Mouse (Mus musculus) forebrain, embryonic 14.5 days (tissue): ENCODE data around the gene Cks2. TPM values are rescaled to one million over a fixed set of nuclear protein-coding genes. Genes with fewer than 3 reads are reported as not detected.
"Not testable (repeated sequence)": the region's sequence is repeated elsewhere in the genome, so short reads cannot be mapped to it uniquely, and the experiment has no call there.

Experiments used
- ATAC-seq: fragments of 200-750 bp; cut with Nextera tagmentation; 2 replicates; pipeline ENCODE4 v1.8.0; 2017; ENCODE audit warnings: mild to moderate bottlenecking, moderate library complexity
- DNase-seq: peaks from one replicate; pipeline ENCODE4 v3.0.0-alpha.2; 2015; ENCODE audit warnings: low spot score
- H3K27ac ChIP-seq: fragments of 300-500 bp; sonication (generic); 2 replicates; pipeline ENCODE4 v1.5.1; 2014; ENCODE audit warnings: low read depth, mild to moderate bottlenecking, control low read depth, low read length, moderate library complexity
- H3K27me3 ChIP-seq: fragments of 300-500 bp; sonication (generic); replicated peaks from 2 replicates; pipeline ENCODE4 v1.6.1; 2014; ENCODE audit warnings: low read length, control low read depth, mixed read lengths; ENCODE audit not compliant: control insufficient read depth, insufficient read depth
- H3K36me3 ChIP-seq: fragments of 300-500 bp; sonication (generic); 2 replicates; pipeline ENCODE4 v1.6.1; 2014; ENCODE audit warnings: low read length, control low read depth; ENCODE audit not compliant: control insufficient read depth, insufficient read depth
- H3K4me1 ChIP-seq: fragments of 300-500 bp; sonication (generic); 2 replicates; pipeline ENCODE4 v1.6.1; 2014; ENCODE audit warnings: antibody characterized with exemption, low read length, control low read depth; ENCODE audit not compliant: control insufficient read depth, insufficient read depth
- H3K4me2 ChIP-seq: fragments of 300-500 bp; sonication (generic); 2 replicates; pipeline ENCODE4 v1.6.1; 2014; ENCODE audit warnings: mild to moderate bottlenecking, control low read depth, low read length
- H3K4me3 ChIP-seq: fragments of 300-500 bp; sonication (generic); 2 replicates; pipeline ENCODE4 v1.5.1; 2014; ENCODE audit warnings: low read depth, low read length, control low read depth
- H3K9ac ChIP-seq: fragments of 300-500 bp; sonication (generic); 2 replicates; pipeline ENCODE4 v1.6.1; 2014; ENCODE audit warnings: mild to moderate bottlenecking, low read length, control low read depth, moderate library complexity
- H3K9me3 ChIP-seq: fragments of 300-500 bp; sonication (generic); replicated peaks from 2 replicates; pipeline ENCODE4 v1.6.1; 2016; ENCODE audit warnings: low read length, control low read depth, mixed read lengths; ENCODE audit not compliant: control insufficient read depth
- whole genome bisulfite sequencing: fragments of 180-500 bp; shearing (Covaris S2); extraction: QIAGEN DNeasy Blood & Tissue Kit; methylation state at CpG from one replicate; pipeline ENCODE4 v1.1.7; 2014; 5-methylcytosine and 5-hydroxymethylcytosine counted together
- polyA plus RNA-seq: library from polyadenylated mRNA; unstranded; fragments of >200 nt; fragmentation: Nextera tagmentation; extraction: Ambion mirVana; gene quantifications from 2 replicates; pipeline ENCODE4 v1.2.1, GENCODE M21; 2014

Cks2 gene
- polyA plus RNA-seq, 1 experiment from 2014 or later: 215 TPM

- WGBS: 98% methylated on average over 13 of the region's 13 CpGs
- no peaks in the 10 kb centered on the region for H3K27me3 ChIP-seq
- H3K4me3 ChIP-seq: no peak overlapping the region
- H3K27ac ChIP-seq: no peak overlapping the region
- H3K36me3 ChIP-seq: peaks cover 82% of the 10 kb centered on the region
- no peak overlapping the region for H3K9ac ChIP-seq
- no peak overlapping the region for H3K4me2 ChIP-seq
- H3K4me1 ChIP-seq: peaks cover 3% of the 10 kb centered on the region; the same call in 1 of the 2 replicates
- no peaks in the 10 kb centered on the region for H3K9me3 ChIP-seq
- no peak for DNase-seq
- ATAC-seq: no peak
These were observed 11.6 kb downstream of the Cks2 start for GRCm38 (mm10) chr13:51656516-51657235.

GRCm38 (mm10) chr13:51658094-51658493 lies 13.1 kb downstream of the Cks2 start:
- Histone ChIP-seq H3K27ac (no peak overlapping the region), H3K9me3 (no peaks in the 10 kb centered on the region), H3K4me1 (no peaks in the 10 kb centered on the region), H3K4me3 (no peak overlapping the region), H3K4me2 (no peak overlapping the region), H3K9ac (no peak overlapping the region), H3K36me3 (peaks cover 92% of the 10 kb centered on the region), H3K27me3 (no peaks in the 10 kb centered on the region)
- ATAC-seq (no peak), DNase-seq (no peak)
- 95% methylated on average over 3 of the region's 3 CpGs for WGBS

GRCm38 (mm10) chr13:51659573-51659972 lies 14.5 kb downstream of the Cks2 start:
- 91% methylated on average over 7 of the region's 7 CpGs for whole genome bisulfite sequencing
- H3K36me3 ChIP-seq: peaks cover 91% of the 10 kb centered on the region
- ATAC-seq: no peak

GRCm38 (mm10) chr13:51663561-51663960 lies 18.5 kb downstream of the Cks2 start:
- H3K27me3 ChIP-seq: no peaks in the 10 kb centered on the region
- peaks cover 89% of the 10 kb centered on the region for H3K36me3 ChIP-seq
- WGBS: 94% methylated on average over 2 of the region's 2 CpGs
- ATAC-seq: no peak
- no peak overlapping the region for H3K4me2 ChIP-seq
- H3K4me3 ChIP-seq: no peak overlapping the region
- no peak overlapping the region for H3K27ac ChIP-seq
- H3K9me3 ChIP-seq: no peaks in the 10 kb centered on the region
- H3K4me1 ChIP-seq: no peaks in the 10 kb centered on the region
- DNase-seq: no peak
- no peak overlapping the region for H3K9ac ChIP-seq

More at GRCm38 (mm10) chr13:51659573-51659972, 14.5 kb downstream of the Cks2 start:
- H3K4me2 ChIP-seq: no peak overlapping the region
- H3K9ac ChIP-seq: no peak overlapping the region
- no peak overlapping the region for H3K4me3 ChIP-seq
- no peaks in the 10 kb centered on the region for H3K27me3 ChIP-seq
- H3K27ac ChIP-seq: no peak overlapping the region
- no peaks in the 10 kb centered on the region for H3K4me1 ChIP-seq
- DNase-seq: no peak
- no peaks in the 10 kb centered on the region for H3K9me3 ChIP-seq

- not testable (repeated sequence) for H3K27ac ChIP-seq, H3K4me2 ChIP-seq, ATAC-seq, H3K9ac ChIP-seq, H3K27me3 ChIP-seq, DNase-seq, H3K9me3 ChIP-seq, H3K4me1 ChIP-seq, H3K4me3 ChIP-seq
- peaks cover 77% of the 10 kb centered on the region for H3K36me3 ChIP-seq
- 92% methylated on average over 12 of the region's 12 CpGs for WGBS
These were observed 23.2 kb downstream of the Cks2 start for GRCm38 (mm10) chr13:51668195-51668594.

- Histone ChIP-seq H3K27me3 (no peaks in the 10 kb centered on the region), H3K27ac (no peak overlapping the region), H3K4me2 (no peak overlapping the region), H3K9ac (no peak overlapping the region), H3K9me3 (no peaks in the 10 kb centered on the region), H3K36me3 (peaks cover 86% of the 10 kb centered on the region), H3K4me3 (no peak overlapping the region), H3K4me1 (no peaks in the 10 kb centered on the region)
- 73% methylated on average over 4 of the region's 4 CpGs for WGBS
- ATAC-seq: no peak
- DNase-seq: no peak
These were observed 31.6 kb downstream of the Cks2 start for GRCm38 (mm10) chr13:51676641-51677040.

GRCm38 (mm10) chr13:51677041-51677440 lies 32.0 kb downstream of the Cks2 start:
- Histone ChIP-seq H3K4me1 (no peaks in the 10 kb centered on the region), H3K27ac (no peak overlapping the region), H3K27me3 (no peaks in the 10 kb centered on the region), H3K9me3 (no peaks in the 10 kb centered on the region), H3K4me2 (no peak overlapping the region), H3K4me3 (no peak overlapping the region), H3K36me3 (peaks cover 88% of the 10 kb centered on the region), H3K9ac (no peak overlapping the region)
- DNase-seq (no peak), ATAC-seq (no peak)
- WGBS: 97% methylated on average over 12 of the region's 12 CpGs

- Histone ChIP-seq H3K4me2 (no peak overlapping the region), H3K36me3 (peaks cover 94% of the 10 kb centered on the region), H3K9ac (no peak overlapping the region), H3K4me3 (no peak overlapping the region), H3K4me1 (no peaks in the 10 kb centered on the region), H3K9me3 (no peaks in the 10 kb centered on the region), H3K27me3 (no peaks in the 10 kb centered on the region), H3K27ac (no peak overlapping the region)
- WGBS: 90% methylated on average over 7 of the region's 7 CpGs
- DNase-seq (no peak), ATAC-seq (no peak)
These were observed 32.7 kb downstream of the Cks2 start for GRCm38 (mm10) chr13:51677630-51678185.

GRCm38 (mm10) chr13:51678687-51679086 lies 33.7 kb downstream of the Cks2 start:
- ATAC-seq: no peak
- no peak overlapping the region for H3K4me2 ChIP-seq
- no peak overlapping the region for H3K9ac ChIP-seq
- no peaks in the 10 kb centered on the region for H3K9me3 ChIP-seq
- 92% methylated on average over 6 of the region's 6 CpGs for WGBS
- no peaks in the 10 kb centered on the region for H3K4me1 ChIP-seq
- no peak overlapping the region for H3K4me3 ChIP-seq
- no peak overlapping the region for H3K27ac ChIP-seq
- no peaks in the 10 kb centered on the region for H3K27me3 ChIP-seq
- DNase-seq: no peak
- H3K36me3 ChIP-seq: peaks cover 96% of the 10 kb centered on the region
